Mouse (Mus musculus): ENCODE measurements at regions not wholly inside any gene's neighbourhood (a gene's known extent, or its start where the extent isn't known, plus 50 kb on each side); places are given as distances from the start of the nearest gene placed in this dataset.

DNA sequence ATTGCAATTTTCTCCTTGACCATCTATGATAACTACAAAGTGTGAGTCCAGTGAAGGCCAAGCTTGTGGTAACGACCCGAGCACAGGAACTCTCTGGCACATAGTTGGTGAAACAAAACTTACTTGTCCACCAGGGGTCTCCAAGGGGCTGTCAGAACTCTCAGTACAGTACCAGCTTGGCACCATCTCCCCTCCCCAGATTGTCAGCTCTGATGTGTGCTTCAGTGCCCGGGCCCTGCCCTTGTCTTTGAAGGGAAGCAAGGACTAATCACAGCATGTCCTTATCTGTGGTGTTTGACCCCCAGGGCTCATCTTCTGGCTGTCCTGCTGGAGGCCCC, 273.9 kb downstream of the Nuak1 start:
- no peak for TF ChIP-seq CTCF (IDR thresholded peaks at IDR 0.05; ENCODE audit: control insufficient read depth, insufficient read depth, insufficient read length)
- no peak for TF ChIP-seq MAX (IDR thresholded peaks at IDR 0.05)
- TF ChIP-seq MYOG (IDR thresholded peaks at IDR 0.05; ENCODE audit: control insufficient read depth, extremely low read depth, insufficient read length), result no peak
- TF ChIP-seq USF1 (IDR thresholded peaks at IDR 0.05; ENCODE audit: low read depth), result no peak
- TF ChIP-seq MYOD1 (IDR thresholded peaks at IDR 0.05; ENCODE audit: control insufficient read depth, insufficient read length, low read depth), result no peak
- TF ChIP-seq FOSL1 (IDR thresholded peaks at IDR 0.05; ENCODE audit: insufficient read depth, low read length, poor library complexity, severe bottlenecking), result no peak
